Mouse (Mus musculus) hindbrain, embryonic 14.5 days (tissue): ENCODE data around the gene Slc5a11. TPM values are rescaled to one million over a fixed set of nuclear protein-coding genes. Genes with fewer than 3 reads are reported as not detected.

Experiments
- ATAC-seq: fragments of 200-750 bp; cut with Nextera tagmentation; 2 replicates; pipeline ENCODE4 v1.8.0; 2017; ENCODE audit warnings: moderate number of reproducible peaks, mild to moderate bottlenecking, moderate TSS enrichment, moderate library complexity; ENCODE audit not compliant: low FRiP score
- DNase-seq: peaks from one replicate; pipeline ENCODE4 v3.0.0-alpha.2; 2015; ENCODE audit warnings: low spot score
- H3K27ac ChIP-seq: fragments of 300-500 bp; sonication (generic); 2 replicates; pipeline ENCODE4 v1.5.1; 2014; ENCODE audit warnings: mild to moderate bottlenecking, moderate library complexity
- H3K27me3 ChIP-seq: fragments of 300-500 bp; sonication (generic); 2 replicates; pipeline ENCODE4 v1.6.1; 2014; ENCODE audit warnings: mild to moderate bottlenecking, low read length, mixed read lengths; ENCODE audit not compliant: control insufficient read depth, insufficient read depth
- H3K36me3 ChIP-seq: fragments of 300-500 bp; sonication (generic); replicated peaks from 2 replicates; pipeline ENCODE4 v1.6.1; 2014; ENCODE audit not compliant: control insufficient read depth, insufficient read depth
- H3K4me1 ChIP-seq: fragments of 300-500 bp; sonication (generic); replicated peaks from 2 replicates; pipeline ENCODE4 v1.6.1; 2014; ENCODE audit warnings: antibody characterized with exemption, low read length, mixed read lengths; ENCODE audit not compliant: control insufficient read depth, insufficient read depth
- H3K4me2 ChIP-seq: fragments of 300-500 bp; sonication (generic); replicated peaks from 2 replicates; pipeline ENCODE4 v1.6.1; 2014; ENCODE audit warnings: mild to moderate bottlenecking, moderate library complexity
- H3K4me3 ChIP-seq: fragments of 300-500 bp; sonication (generic); replicated peaks from 2 replicates; pipeline ENCODE4 v1.5.1; 2014; ENCODE audit warnings: mild to moderate bottlenecking, low read length
- H3K9ac ChIP-seq: fragments of 300-500 bp; sonication (generic); 2 replicates; pipeline ENCODE4 v1.6.1; 2014
- H3K9me3 ChIP-seq: fragments of 300-500 bp; sonication (generic); 2 replicates; pipeline ENCODE4 v1.6.1; 2016; ENCODE audit warnings: low read length; ENCODE audit not compliant: control insufficient read depth
- WGBS: fragments of 180-500 bp; shearing (Covaris S2); extraction: QIAGEN DNeasy Blood & Tissue Kit; methylation state at CpG from one replicate; pipeline ENCODE4 v1.1.7; 2014; 5-methylcytosine and 5-hydroxymethylcytosine counted together
- polyA plus RNA-seq: library from polyadenylated mRNA; unstranded; fragments of >200 nt; fragmentation: Nextera tagmentation; extraction: Ambion mirVana; gene quantifications from 2 replicates; pipeline ENCODE4 v1.2.1, GENCODE M21; 2014

Gene Slc5a11
- polyA plus RNA-seq, 1 experiment from 2014 or later: not detected

DNA sequence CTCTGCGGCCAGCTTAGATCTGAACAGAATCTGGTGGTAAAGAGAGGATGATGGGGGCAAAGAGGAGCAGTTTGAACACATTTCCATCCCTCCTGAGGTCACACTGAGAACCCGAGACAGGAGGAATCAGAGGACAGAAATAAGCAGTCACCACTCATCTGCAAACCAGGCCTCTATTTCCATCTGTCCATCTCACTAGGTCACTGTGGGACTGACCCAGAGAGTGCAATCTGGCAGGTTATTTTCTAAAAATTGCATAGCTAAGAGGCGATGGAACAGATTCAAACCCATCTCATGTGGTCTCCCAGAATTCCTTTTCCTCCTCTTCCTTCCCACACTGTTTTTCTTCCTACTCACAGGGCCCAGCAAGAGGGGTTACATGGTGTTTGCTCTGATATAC lies 73.3 kb downstream of the Slc5a11 start:
- 91% methylated on average over 3 of the region's 3 CpGs for WGBS
- DNase-seq: no peak
- Histone ChIP-seq H3K4me1 (no peaks in the 10 kb centered on the region; the same call in 1 of the 2 replicates), H3K36me3 (peaks cover 68% of the 10 kb centered on the region), H3K4me2 (no peak overlapping the region), H3K27me3 (no peaks in the 10 kb centered on the region), H3K27ac (no peak overlapping the region), H3K9ac (no peak overlapping the region), H3K4me3 (no peak overlapping the region), H3K9me3 (no peaks in the 10 kb centered on the region)
- ATAC-seq: no peak

DNA sequence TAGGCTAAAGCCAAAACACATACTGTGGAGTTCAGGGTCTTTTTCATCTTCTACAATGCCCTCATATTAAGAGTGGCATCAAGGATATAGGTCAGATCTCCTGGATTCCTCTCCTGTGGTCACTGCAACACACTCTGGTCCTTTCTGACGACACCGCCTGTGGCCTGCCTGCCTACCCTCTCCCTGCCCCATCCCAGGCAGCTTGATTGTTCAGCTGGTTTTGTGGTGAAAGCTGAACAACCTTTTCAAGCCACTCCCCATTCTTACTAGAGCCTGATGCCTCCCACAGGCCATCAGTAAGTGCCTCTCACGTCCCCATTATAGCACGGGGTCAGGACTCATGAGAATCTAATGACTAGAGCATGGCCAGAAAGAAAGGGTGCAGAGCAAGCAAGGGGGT lies 74.6 kb downstream of the Slc5a11 start:
- no peak for ATAC-seq
- no peak overlapping the region for H3K27ac ChIP-seq

GRCm38 (mm10) chr7:123291942-123292341 lies 77.4 kb downstream of the Slc5a11 start:
- H3K4me2 ChIP-seq: no peak overlapping the region
- H3K9me3 ChIP-seq: no peaks in the 10 kb centered on the region
- H3K27ac ChIP-seq: no peak overlapping the region
- no peak for ATAC-seq
- H3K27me3 ChIP-seq: no peaks in the 10 kb centered on the region
- peaks cover 88% of the 10 kb centered on the region for H3K36me3 ChIP-seq
- DNase-seq: no peak
- H3K4me1 ChIP-seq: no peaks in the 10 kb centered on the region
- no peak overlapping the region for H3K4me3 ChIP-seq
- no peak overlapping the region for H3K9ac ChIP-seq
- 94% methylated on average over 8 of the region's 8 CpGs for WGBS

More for the DNA sequence above, 74.6 kb downstream of the Slc5a11 start:
- Histone ChIP-seq H3K36me3 (peaks cover 81% of the 10 kb centered on the region), H3K4me3 (no peak overlapping the region), H3K27me3 (no peaks in the 10 kb centered on the region), H3K9me3 (no peaks in the 10 kb centered on the region), H3K9ac (no peak overlapping the region), H3K4me1 (no peaks in the 10 kb centered on the region; the same call in 1 of the 2 replicates), H3K4me2 (no peak overlapping the region)
- no peak for DNase-seq
- WGBS: 78% methylated on average over 4 of the region's 4 CpGs

GRCm38 (mm10) chr7:123293898-123294297 lies 79.3 kb downstream of the Slc5a11 start:
- Histone ChIP-seq H3K4me1 (no peaks in the 10 kb centered on the region), H3K9ac (no peak overlapping the region), H3K27me3 (no peaks in the 10 kb centered on the region), H3K36me3 (peaks cover 88% of the 10 kb centered on the region), H3K4me3 (no peak overlapping the region), H3K9me3 (no peaks in the 10 kb centered on the region), H3K4me2 (no peak overlapping the region), H3K27ac (no peak overlapping the region)
- no peak for ATAC-seq
- 97% methylated on average over 7 of the region's 7 CpGs for WGBS
- DNase-seq: no peak

DNA sequence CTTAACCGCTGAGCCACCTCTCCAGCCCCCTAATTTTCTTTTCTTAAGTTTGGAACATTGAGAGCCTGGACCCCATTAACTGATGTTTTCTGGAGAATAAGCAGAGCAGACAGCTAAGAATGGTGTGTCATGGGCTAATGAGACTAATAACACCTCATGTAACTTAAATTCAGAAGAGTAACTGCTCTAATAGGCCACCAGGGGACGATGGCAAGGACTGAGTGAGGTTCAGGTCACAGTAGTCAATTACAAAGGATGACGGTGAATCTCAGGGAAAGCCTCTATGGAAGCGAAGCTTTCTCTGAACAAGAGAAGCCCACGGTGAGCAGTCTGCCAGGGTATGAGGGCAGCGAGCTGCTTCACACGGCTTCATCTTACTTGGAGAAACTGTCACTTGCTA lies 80.8 kb downstream of the Slc5a11 start:
- Histone ChIP-seq H3K9me3 (no peaks in the 10 kb centered on the region), H3K9ac (no peak overlapping the region), H3K27ac (no peak overlapping the region), H3K36me3 (peaks cover 86% of the 10 kb centered on the region), H3K4me3 (no peak overlapping the region), H3K27me3 (no peaks in the 10 kb centered on the region), H3K4me2 (no peak overlapping the region), H3K4me1 (no peaks in the 10 kb centered on the region)
- no peak for ATAC-seq
- 87% methylated on average over 7 of the region's 7 CpGs for WGBS
- no peak for DNase-seq

DNA sequence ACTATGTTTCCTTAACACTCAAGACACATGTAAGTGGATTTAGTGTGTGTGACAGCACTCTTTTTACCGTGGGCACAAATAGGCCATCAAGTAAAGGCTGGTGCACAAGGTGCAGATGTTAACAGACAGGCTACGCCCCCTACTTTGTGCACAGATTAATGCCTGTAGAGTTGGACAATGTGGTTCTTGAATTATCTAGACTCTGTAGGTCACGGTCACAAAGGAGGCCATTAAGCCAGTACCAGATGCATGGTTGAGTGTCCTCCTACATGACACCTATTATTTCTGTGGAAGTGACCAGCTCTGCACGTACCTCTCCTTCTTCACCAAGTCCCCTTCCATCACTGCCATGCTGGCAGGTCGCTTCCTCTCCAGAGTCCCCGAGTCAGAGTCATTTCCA lies 81.5 kb downstream of the Slc5a11 start:
- Histone ChIP-seq H3K4me1 (no peaks in the 10 kb centered on the region), H3K27me3 (no peaks in the 10 kb centered on the region), H3K27ac (no peak overlapping the region), H3K4me2 (no peak overlapping the region), H3K36me3 (peaks cover 82% of the 10 kb centered on the region), H3K9me3 (no peaks in the 10 kb centered on the region), H3K4me3 (no peak overlapping the region), H3K9ac (no peak overlapping the region)
- no peak for ATAC-seq
- no peak for DNase-seq
- 74% methylated on average over 6 of the region's 6 CpGs for WGBS

DNA sequence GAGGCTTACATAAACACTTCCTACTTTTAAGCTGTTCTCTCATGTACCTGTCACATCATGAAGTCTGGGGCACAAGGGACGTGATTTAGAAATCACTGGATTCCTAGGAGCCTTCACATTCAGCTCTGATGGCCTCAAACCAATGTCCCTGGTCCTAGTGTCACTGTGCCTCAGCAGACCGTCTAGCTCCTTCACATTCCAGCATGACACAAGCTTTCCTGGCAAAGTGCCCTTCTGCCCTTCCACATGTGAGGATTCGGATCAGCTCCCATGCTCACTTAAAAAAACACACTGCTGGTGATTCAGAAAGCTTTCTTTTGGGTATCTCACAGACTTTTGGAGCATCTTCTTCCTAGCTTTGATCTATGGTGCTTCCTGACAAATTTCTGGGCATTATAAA lies 83.6 kb downstream of the Slc5a11 start:
- peaks cover 74% of the 10 kb centered on the region for H3K36me3 ChIP-seq
- H3K9me3 ChIP-seq: no peaks in the 10 kb centered on the region
- 78% methylated on average over 3 of the region's 3 CpGs for WGBS

DNA sequence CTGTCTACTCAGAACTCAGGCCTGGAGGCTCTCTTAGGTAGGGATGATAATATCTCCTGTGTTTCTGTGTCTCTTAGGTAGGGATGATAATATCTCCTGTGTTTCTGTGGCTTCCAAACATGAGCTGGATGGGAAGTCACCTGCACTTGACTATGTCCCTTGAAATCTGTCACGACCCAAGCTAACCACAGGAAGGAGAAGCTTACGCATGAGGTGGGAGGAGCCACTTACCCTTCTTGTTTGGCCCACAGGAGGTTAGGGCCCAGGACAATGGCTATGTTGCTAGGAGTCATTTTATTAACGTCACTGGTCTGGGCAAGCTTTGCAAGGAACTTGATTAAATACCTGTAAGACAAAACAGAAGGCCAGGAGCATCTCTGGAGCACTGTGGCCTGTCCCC lies 85.7 kb downstream of the Slc5a11 start:
- H3K4me3 ChIP-seq: no peak overlapping the region
- no peak overlapping the region for H3K4me2 ChIP-seq
- no peak overlapping the region for H3K27ac ChIP-seq
- H3K4me1 ChIP-seq: no peaks in the 10 kb centered on the region
- ATAC-seq (no peak), DNase-seq (no peak)
- no peak overlapping the region for H3K9ac ChIP-seq
- no peaks in the 10 kb centered on the region for H3K9me3 ChIP-seq
- no peaks in the 10 kb centered on the region for H3K27me3 ChIP-seq
- peaks cover 71% of the 10 kb centered on the region for H3K36me3 ChIP-seq
- WGBS: 79% methylated on average over 3 of the region's 3 CpGs

More for the DNA sequence above, 83.6 kb downstream of the Slc5a11 start:
- Histone ChIP-seq H3K4me2 (no peak overlapping the region), H3K4me3 (no peak overlapping the region), H3K27ac (no peak overlapping the region), H3K4me1 (no peaks in the 10 kb centered on the region), H3K9ac (no peak overlapping the region), H3K27me3 (no peaks in the 10 kb centered on the region)
- no peak for ATAC-seq
- no peak for DNase-seq

DNA sequence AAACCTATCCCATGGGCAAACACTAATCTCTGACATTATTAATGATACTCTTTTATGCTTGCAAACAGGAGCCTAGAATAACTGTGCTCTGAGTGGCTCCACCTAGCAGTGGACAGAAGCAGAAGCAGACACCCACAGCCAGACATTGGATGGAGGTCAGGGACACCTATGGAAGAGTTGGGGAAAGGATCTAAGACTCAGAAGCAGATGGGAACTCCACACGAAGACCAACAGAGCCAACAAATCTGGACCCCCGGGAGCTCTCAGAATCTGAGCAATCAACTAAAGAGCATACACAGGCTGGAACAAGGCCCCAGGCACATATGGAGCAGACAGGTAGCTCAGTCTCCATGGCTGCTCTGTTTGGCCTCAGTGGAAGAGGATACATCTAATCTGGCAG lies 90.8 kb downstream of the Slc5a11 start:
- Histone ChIP-seq H3K4me1 (no peaks in the 10 kb centered on the region), H3K9me3 (no peaks in the 10 kb centered on the region), H3K27ac (no peak overlapping the region), H3K27me3 (no peaks in the 10 kb centered on the region), H3K9ac (no peak overlapping the region), H3K4me2 (no peak overlapping the region), H3K4me3 (no peak overlapping the region), H3K36me3 (peaks cover 68% of the 10 kb centered on the region)
- ATAC-seq (no peak), DNase-seq (no peak)
- 89% methylated on average over 2 of the region's 2 CpGs for WGBS

DNA sequence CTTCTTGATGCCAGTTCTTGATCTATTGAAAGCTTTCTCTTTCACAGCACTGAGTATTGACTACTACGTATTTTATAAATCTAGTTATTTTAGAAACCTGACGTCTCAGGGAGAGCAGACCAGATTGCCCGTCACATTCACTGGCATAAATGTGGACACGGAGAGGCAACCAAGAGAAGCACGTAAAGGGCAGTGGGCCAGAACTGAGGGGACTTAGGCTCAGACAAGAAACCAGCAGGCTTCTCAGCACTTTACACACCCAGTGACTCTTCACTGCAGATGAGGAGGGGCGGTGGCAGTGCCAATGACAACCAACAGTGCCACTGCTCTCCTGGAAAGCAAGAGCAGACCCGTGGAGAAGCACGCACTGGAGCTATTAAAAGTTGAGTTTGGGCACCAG lies 92.7 kb downstream of the Slc5a11 start:
- no peaks in the 10 kb centered on the region for H3K9me3 ChIP-seq
- peaks cover 82% of the 10 kb centered on the region for H3K36me3 ChIP-seq
- DNase-seq (no peak), ATAC-seq (no peak)
- H3K4me1 ChIP-seq: no peaks in the 10 kb centered on the region
- no peak overlapping the region for H3K4me2 ChIP-seq
- no peak overlapping the region for H3K4me3 ChIP-seq
- WGBS: 98% methylated on average over 8 of the region's 8 CpGs
- no peak overlapping the region for H3K9ac ChIP-seq
- H3K27me3 ChIP-seq: no peaks in the 10 kb centered on the region
- no peak overlapping the region for H3K27ac ChIP-seq
